Mouse (Mus musculus) heart, adult 2 months (tissue): ENCODE data around the gene Csdc2. TPM values are rescaled to one million over a fixed set of nuclear protein-coding genes. Genes with fewer than 3 reads are reported as not detected.

Source experiments
- DNase-seq, 2 experiments: peaks; one replicate each; pipeline ENCODE4 v3.0.0; 2021
- H3K27ac ChIP-seq: fragments of 200-600 bp; 2 replicates; pipeline ENCODE4 v1.8.1; 2022
- H3K27me3 ChIP-seq: fragments of 200-500 bp; 2 replicates; pipeline ENCODE4 v1.6.1; 2012; ENCODE audit warnings: mild to moderate bottlenecking, low read length, inconsistent platforms, mixed read lengths; ENCODE audit not compliant: control insufficient read depth, insufficient read depth
- H3K36me3 ChIP-seq: fragments of 200-500 bp; 2 replicates; pipeline ENCODE4 v1.6.1; 2012; ENCODE audit warnings: low read length, inconsistent platforms; ENCODE audit not compliant: control insufficient read depth, insufficient read depth
- H3K4me1 ChIP-seq: fragments of 200-500 bp; 2 replicates; pipeline ENCODE4 v1.6.1; 2011; ENCODE audit warnings: low read length; ENCODE audit not compliant: control insufficient read depth, insufficient read depth
- H3K4me3 ChIP-seq: fragments of 200-600 bp; 2 replicates; pipeline ENCODE4 v1.8.1; 2022
- H3K79me2 ChIP-seq: fragments of 200-500 bp; replicated peaks from 2 replicates; pipeline ENCODE4 v1.6.1; 2012; ENCODE audit warnings: mild to moderate bottlenecking, inconsistent platforms, low read length, moderate library complexity, mixed read lengths; ENCODE audit not compliant: control insufficient read depth, insufficient read depth
- H3K9ac ChIP-seq: fragments of 200-500 bp; 2 replicates; pipeline ENCODE4 v1.6.1; 2012; ENCODE audit warnings: low read depth, mild to moderate bottlenecking, control low read depth, inconsistent platforms, low read length, mixed read lengths
- CTCF ChIP-seq: fragments of 200-600 bp; IDR thresholded peaks from 2 replicates; pipeline ENCODE4 v1.8.1; 2022; ENCODE audit warnings: antibody characterized with exemption, mild to moderate bottlenecking, moderate library complexity
- EP300 ChIP-seq: fragments of 200-500 bp; IDR thresholded peaks from 2 replicates; pipeline ENCODE4 v1.6.1; 2011; ENCODE audit warnings: low read depth, low read length, control low read depth; ENCODE audit not compliant: insufficient read depth
- POLR2A ChIP-seq: fragments of 200-500 bp; IDR thresholded peaks from 2 replicates; pipeline ENCODE4 v1.6.1; 2011; ENCODE audit warnings: mild to moderate bottlenecking, low read depth, low read length, control low read depth; ENCODE audit not compliant: insufficient read depth
- WGBS: fragments of 180-500 bp; shearing (Covaris S2); methylation state at CpG from one replicate; pipeline ENCODE4 v1.1.7; 2018; 5-methylcytosine and 5-hydroxymethylcytosine counted together
- intact Hi-C: fragments of 180-260 bp; cut with DNase I; formaldehyde crosslinking; loops from one replicate; pipeline ENCODE4 v1.15.1; 2025
- polyA plus RNA-seq: library from polyadenylated mRNA; depleted of rRNA; stranded (reverse); fragments of >200 nt; gene quantifications from 2 replicates; pipeline ENCODE4 v1.2.3, GENCODE M21; 2012
- total RNA-seq, 2 experiments: library from RNA; stranded (reverse); gene quantifications; 2 replicates each; pipeline ENCODE4 v1.2.3; 2021

The Csdc2 gene
- total and polyA plus RNA-seq, 3 experiments: 66.1 to 92.7 (median 85.7) TPM

DNA sequence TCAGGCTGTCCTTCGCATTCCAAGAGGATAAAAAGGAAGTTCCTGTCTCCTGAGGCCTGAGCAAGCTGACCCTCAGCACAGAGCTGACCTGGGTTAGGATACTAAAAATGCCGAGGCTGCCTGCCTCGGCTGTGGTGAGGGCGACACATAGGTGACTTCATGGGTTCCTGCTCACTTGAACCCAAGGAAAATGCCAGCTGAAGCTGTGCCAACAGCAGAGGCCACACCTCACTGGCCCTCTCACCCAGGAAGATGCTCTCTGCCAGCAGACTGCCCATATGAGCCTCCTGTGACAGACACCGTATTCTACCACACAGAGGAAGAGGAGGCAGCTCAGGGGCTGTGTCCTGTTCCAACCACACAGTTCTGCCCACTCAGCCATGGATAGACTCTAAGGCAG lies 17.5 kb upstream of the Csdc2 start:
- intact Hi-C loops: no loop called here
- Histone ChIP-seq H3K9ac (no peak overlapping the region), H3K36me3 (no peaks in the 10 kb centered on the region), H3K4me1 (0 out of 2 replicates have a peak, but pooled peaks cover 1% of the 10 kb centered on the region), H3K27me3 (no peaks in the 10 kb centered on the region), H3K79me2 (no peaks in the 10 kb centered on the region), H3K4me3 (no peak overlapping the region), H3K27ac (no peak overlapping the region)
- no peak for TF ChIP-seq EP300
- TF ChIP-seq CTCF: no peak
- no peak for TF ChIP-seq POLR2A
- 39% methylated on average over 5 of the region's 5 CpGs for WGBS
- no peak for DNase-seq

DNA sequence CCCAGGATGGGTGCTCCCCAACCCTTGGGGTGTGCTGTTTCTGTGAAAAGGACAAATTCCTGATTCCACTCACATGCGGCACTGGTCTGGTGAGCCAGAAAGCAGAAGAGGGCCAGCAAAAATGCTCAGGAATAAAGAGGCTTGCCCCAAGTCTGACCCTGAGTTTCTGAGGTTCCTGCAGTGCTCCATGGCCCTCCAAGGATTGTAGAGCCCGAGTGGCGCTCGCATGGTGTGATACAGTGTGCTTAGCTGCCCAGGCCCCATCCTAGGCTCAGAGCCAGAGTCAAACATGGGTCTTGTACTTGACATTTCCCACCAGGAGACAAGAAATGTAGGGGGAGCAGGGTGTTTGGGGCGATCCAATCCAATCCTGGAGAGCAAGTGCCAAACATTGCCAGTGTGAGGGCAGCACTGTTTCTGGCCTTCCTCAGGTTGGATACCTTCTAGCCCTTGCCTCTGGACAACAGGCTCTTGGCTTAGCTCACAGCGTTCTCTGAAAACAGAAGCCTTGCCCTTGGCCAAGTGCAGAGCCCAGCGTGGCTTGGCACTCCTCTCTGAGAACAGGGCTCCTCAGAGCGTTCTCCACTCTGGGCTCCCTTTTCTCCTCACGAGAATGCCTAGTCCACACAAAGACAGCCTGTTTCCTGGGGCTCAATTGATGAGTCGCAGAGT lies 15.9 kb upstream of the Csdc2 start:
- no peak overlapping the region for H3K9ac ChIP-seq

DNA sequence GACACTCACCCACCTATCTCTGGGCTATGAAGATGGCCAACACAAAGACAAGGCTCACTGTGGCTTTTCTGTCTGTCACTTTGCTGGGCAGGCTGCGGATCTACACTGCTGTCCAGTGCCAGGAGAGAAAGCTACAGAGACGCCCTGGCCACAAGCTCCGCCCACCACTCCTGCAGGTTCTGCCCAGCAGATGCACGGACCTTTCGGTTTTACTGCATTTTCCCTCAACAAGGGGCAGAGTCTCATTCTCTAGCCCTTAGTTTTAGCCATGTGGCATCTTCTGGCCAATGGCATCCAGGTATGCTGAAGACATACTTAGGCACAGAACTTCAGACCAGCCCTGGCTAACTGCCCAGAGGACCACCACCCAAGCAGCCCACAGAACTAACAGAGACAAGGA lies 15.3 kb upstream of the Csdc2 start:
- no peaks in the 10 kb centered on the region for H3K79me2 ChIP-seq
- no peak for DNase-seq
- no peak overlapping the region for H3K4me3 ChIP-seq
- no peak overlapping the region for H3K27ac ChIP-seq
- H3K4me1 ChIP-seq: peaks cover 5% of the 10 kb centered on the region
- WGBS: 58% methylated on average over 5 of the region's 5 CpGs
- no peaks in the 10 kb centered on the region for H3K27me3 ChIP-seq
- no peaks in the 10 kb centered on the region for H3K36me3 ChIP-seq
- no peak overlapping the region for H3K9ac ChIP-seq
- intact Hi-C loops: loop anchor here (10.0 kb wide), 1 partner anchor 204 kb away; the partner anchor contains the start of gene Ccdc134
- TF ChIP-seq CTCF (no peak), EP300 (no peak), POLR2A (no peak)

More for the DNA sequence above, 15.9 kb upstream of the Csdc2 start:
- no peak for TF ChIP-seq EP300
- TF ChIP-seq CTCF: no peak
- no peak for TF ChIP-seq POLR2A
- DNase-seq: no peak
- H3K36me3 ChIP-seq: no peaks in the 10 kb centered on the region
- 73% methylated on average over 10 of the region's 10 CpGs for WGBS
- H3K4me3 ChIP-seq: no peak overlapping the region
- peaks cover 5% of the 10 kb centered on the region for H3K4me1 ChIP-seq
- H3K79me2 ChIP-seq: no peaks in the 10 kb centered on the region
- no peak overlapping the region for H3K27ac ChIP-seq
- no peaks in the 10 kb centered on the region for H3K27me3 ChIP-seq
- intact Hi-C loops: loop anchor here (10.0 kb wide), 1 partner anchor 204 kb away; the partner anchor contains the start of gene Ccdc134

DNA sequence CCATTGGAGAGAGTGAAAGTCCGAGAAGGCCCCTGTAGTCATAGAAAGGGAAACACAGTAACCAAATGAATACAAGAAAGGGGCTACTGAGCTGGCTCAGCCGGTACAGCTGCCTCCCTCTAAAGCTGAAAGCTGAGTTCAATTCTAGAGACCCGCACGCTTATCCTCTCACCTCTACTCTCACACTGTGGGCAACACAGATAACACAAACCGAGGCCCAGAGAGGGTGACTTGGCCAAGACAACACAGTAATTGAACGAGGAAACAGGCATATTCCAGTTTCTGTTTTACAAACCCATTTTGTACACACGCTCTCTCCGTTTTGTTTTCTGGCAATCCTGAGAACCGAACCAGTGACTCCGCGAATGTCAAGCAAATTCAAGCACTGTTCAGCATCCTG lies 11.6 kb upstream of the Csdc2 start:
- Histone ChIP-seq H3K9ac (no peak overlapping the region), H3K36me3 (no peaks in the 10 kb centered on the region), H3K27me3 (no peaks in the 10 kb centered on the region), H3K27ac (no peak overlapping the region), H3K4me1 (peaks cover 7% of the 10 kb centered on the region), H3K4me3 (peak overlapping the region; percentile 66; the same call in 1 of the 2 replicates), H3K79me2 (no peaks in the 10 kb centered on the region)
- intact Hi-C loops: loop anchor here (2.0 to 10.0 kb wide), 2 partner anchors 54 to 200 kb away; partner anchors contain the start of genes Ccdc134 and Phf5a
- TF ChIP-seq EP300 (no peak), CTCF (no peak), POLR2A (no peak)
- no peak for DNase-seq
- 85% methylated on average over 11 of the region's 11 CpGs for WGBS

DNA sequence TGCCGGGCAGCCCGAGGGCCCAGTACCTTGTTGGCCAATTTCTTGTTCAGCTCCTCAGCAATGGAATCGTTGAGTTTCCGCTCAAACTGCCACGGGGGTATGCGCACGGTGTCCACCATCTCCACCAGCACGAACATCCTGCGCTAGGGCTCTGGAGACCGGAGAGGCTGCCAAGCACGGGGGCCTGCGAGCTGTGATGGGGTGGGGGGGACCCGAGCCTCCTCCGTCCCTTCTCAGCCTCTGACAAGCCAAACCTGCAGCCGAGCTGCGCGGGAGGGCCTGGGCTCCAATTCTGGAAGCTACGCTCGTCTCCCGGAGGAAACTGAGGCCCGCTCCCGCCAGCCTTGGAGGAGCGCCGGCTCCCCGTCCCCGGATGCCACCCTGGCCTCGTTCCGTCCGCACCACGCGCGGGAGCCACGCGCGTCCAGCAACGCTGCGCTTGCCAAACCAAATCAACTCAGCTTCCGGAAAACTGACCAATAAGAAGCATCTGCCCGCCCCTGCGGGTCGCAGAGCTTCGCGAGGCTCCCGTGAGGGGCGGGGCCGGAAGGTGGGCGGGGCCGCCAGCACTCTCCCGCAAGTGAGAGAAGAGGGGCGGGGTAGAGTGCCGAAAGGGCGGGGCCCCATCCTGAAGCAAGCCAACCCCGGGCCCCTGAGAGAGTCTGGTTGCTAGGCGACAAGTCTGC lies 10.7 kb upstream of the Csdc2 start, which contains the start of gene Polr3h:
Polr3h (minus strand) TSS at position 481 of the 686 bp plus-strand sequence.
- H3K27ac ChIP-seq: peak within 1 kb of the TSS; percentile 53
- no peaks in the 10 kb centered on the region for H3K79me2 ChIP-seq
- H3K4me1 ChIP-seq: peaks cover 6% of the 10 kb centered on the region
- under 1% methylated on average over 54 of the region's 54 CpGs for whole genome bisulfite sequencing
- DNase-seq: peak; percentile 94 to 95
- no peaks in the 10 kb centered on the region for H3K36me3 ChIP-seq
- intact Hi-C loops: loop anchor here (1.0 to 10.0 kb wide), 3 partner anchors 34 to 199 kb away; partner anchors contain the start of genes Ccdc134, Phf5a and Pmm1
- H3K27me3 ChIP-seq: no peaks in the 10 kb centered on the region
- TF ChIP-seq CTCF (no peak), POLR2A (0 out of 2 replicates have a peak, but pooled peaks have one; percentile 45), EP300 (0 out of 2 replicates have a peak, but pooled peaks have one; percentile 3)
- peak within 1 kb of the TSS; percentile 73 for H3K9ac ChIP-seq
- H3K4me3 ChIP-seq: peak within 1 kb of the TSS; percentile 66

DNA sequence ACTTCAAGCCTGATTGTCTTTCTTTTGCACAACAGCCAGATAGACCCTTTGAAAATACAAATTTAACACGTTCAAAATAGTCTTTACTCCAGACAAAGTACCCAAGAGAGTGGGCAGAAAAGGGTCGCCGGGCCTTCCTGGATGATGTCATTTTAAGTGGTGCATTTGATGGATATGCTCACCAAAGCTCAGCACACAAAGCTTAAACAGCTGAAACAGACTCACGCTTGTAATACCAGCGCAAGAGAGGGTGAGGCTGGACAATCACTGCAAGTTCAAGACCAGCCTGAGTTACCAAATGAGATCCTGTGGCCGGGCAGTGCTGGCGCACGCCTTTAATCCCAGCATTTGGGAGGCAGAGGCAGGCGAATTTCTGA lies 10.1 kb upstream of the Csdc2 start:
- TF ChIP-seq POLR2A (no peak), EP300 (no peak), CTCF (no peak)
- Histone ChIP-seq H3K27ac (no peak overlapping the region), H3K4me3 (no peak overlapping the region; the same call in 1 of the 2 replicates), H3K9ac (no peak overlapping the region), H3K36me3 (no peaks in the 10 kb centered on the region), H3K4me1 (peaks cover 6% of the 10 kb centered on the region), H3K79me2 (no peaks in the 10 kb centered on the region), H3K27me3 (no peaks in the 10 kb centered on the region)
- intact Hi-C loops: loop anchor here (1.0 to 10.0 kb wide), 2 partner anchors 34 to 198 kb away; partner anchors contain the start of genes Ccdc134 and Pmm1
- WGBS: 41% methylated on average over 9 of the region's 9 CpGs
- DNase-seq: no peak
